Mouse (Mus musculus): ENCODE measurements around the gene Defb23. TPM values are rescaled to one million over a fixed set of nuclear protein-coding genes. Genes with fewer than 3 reads are reported as not detected.

Defb23 gene
- total and polyA plus RNA-seq, 3 experiments, result not detected

DNA sequence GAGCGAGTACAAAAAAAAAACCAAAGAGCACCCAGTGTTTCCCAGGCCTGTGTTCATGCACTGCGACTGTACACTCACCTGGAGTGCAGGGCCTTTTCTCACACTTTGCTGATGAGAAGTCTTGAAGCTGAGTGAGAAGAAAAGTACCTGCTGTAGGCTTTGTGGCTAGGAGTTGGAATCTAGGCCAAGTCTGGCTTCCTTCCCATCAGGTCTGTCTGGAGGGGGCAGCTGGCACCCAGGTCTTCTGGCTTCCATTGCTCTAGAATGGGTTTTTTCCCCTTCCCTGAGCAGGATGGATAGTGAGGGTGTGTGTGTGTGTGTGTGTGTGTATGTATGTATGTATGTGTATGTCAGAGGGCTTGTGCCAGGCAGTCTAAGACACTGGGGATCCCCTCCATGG, 24.6 kb downstream of the Defb23 start:
- no peak overlapping the region for H3K4me3 ChIP-seq (ENCODE audit: control insufficient read depth in 1 of 2, insufficient read depth in 1 of 2, low read depth in 2 of 2, low read length in 2 of 2)
- DNase-seq (ENCODE audit: low read depth, low spot score), result no peak
- H3K79me2 ChIP-seq (ENCODE audit: control insufficient read depth, insufficient read depth, low read length, poor library complexity), result no peaks in the 10 kb centered on the region
- H3K36me3 ChIP-seq (ENCODE audit: control insufficient read depth in 1 of 2, insufficient read depth in 2 of 2, low read length in 2 of 2), result peaks cover 0 to 2% of the 10 kb centered on the region in 2 experiments; a peak in 2 of 4 replicates
- no peak overlapping the region for H3K27ac ChIP-seq (ENCODE audit: control insufficient read depth, low read depth, low read length)
- peaks cover 6 to 12% of the 10 kb centered on the region in 2 experiments; a peak in 2 of 4 replicates for H3K4me1 ChIP-seq (ENCODE audit: control insufficient read depth in 1 of 2, insufficient read depth in 2 of 2, low read length in 2 of 2)
- H3K27me3 ChIP-seq (ENCODE audit: control insufficient read depth in 1 of 2, insufficient read depth in 2 of 2, low read length in 2 of 2), result no peaks in the 10 kb centered on the region; a peak in 1 of 4 replicates
- H3K9me3 ChIP-seq (replicated peaks; ENCODE audit: insufficient read depth, low read length), result no peaks in the 10 kb centered on the region
- TF ChIP-seq ELF1 (IDR thresholded peaks at IDR 0.05; ENCODE audit: low read depth, low read length) (no peak), MYC (IDR thresholded peaks at IDR 0.05; ENCODE audit: low read depth, low read length) (no peak), POLR2A (IDR thresholded peaks at IDR 0.05; ENCODE audit: control insufficient read depth in 1 of 2, insufficient read depth in 1 of 2, low read depth in 1 of 2, low read length in 2 of 2, poor library complexity in 1 of 2) (no peak), ZKSCAN1 (IDR thresholded peaks at IDR 0.05; ENCODE audit: low read depth, low read length) (no peak), ZNF384 (IDR thresholded peaks at IDR 0.05; ENCODE audit: low read depth, low read length) (no peak), UBTF (IDR thresholded peaks at IDR 0.05; ENCODE audit: borderline replicate concordance, insufficient read depth, low read depth, low read length) (no peak)
- no peak overlapping the region for H3K9ac ChIP-seq (ENCODE audit: control insufficient read depth, low read depth, low read length, poor library complexity, severe bottlenecking)

GRCm38 (mm10) chr2:152438963-152439362, 25.5 kb downstream of the Defb23 start:
- H3K27me3 ChIP-seq (ENCODE audit: control insufficient read depth in 1 of 2, insufficient read depth in 2 of 2, low read length in 2 of 2), result no peaks in the 10 kb centered on the region; a peak in 1 of 4 replicates
- H3K4me1 ChIP-seq (ENCODE audit: control insufficient read depth in 1 of 2, insufficient read depth in 2 of 2, low read length in 2 of 2), result peaks cover 6 to 12% of the 10 kb centered on the region in 2 experiments; a peak in 2 of 4 replicates
- H3K36me3 ChIP-seq (ENCODE audit: control insufficient read depth in 1 of 2, insufficient read depth in 2 of 2, low read length in 2 of 2), result peaks cover 0 to 2% of the 10 kb centered on the region in 2 experiments; a peak in 2 of 4 replicates
- DNase-seq (ENCODE audit: low read depth, low spot score), result peak; percentile 41
- H3K9me3 ChIP-seq (replicated peaks; ENCODE audit: insufficient read depth, low read length), result no peaks in the 10 kb centered on the region
- TF ChIP-seq TAL1 (IDR thresholded peaks at IDR 0.05; ENCODE audit: low read length) (no peak), ZNF384 (IDR thresholded peaks at IDR 0.05; ENCODE audit: low read depth, low read length) (no peak), RCOR1 (IDR thresholded peaks at IDR 0.05; ENCODE audit: low read depth, low read length) (no peak), CTCF (IDR thresholded peaks at IDR 0.05 in 2 of 3, conservative IDR thresholded peaks at IDR 0.05 in 1 of 3; ENCODE audit: control insufficient read depth in 1 of 3, insufficient read depth in 1 of 3, low read depth in 2 of 3, low read length in 3 of 3, poor library complexity in 1 of 3, severe bottlenecking in 1 of 3) (peak; percentile 3 to 44 (median 35); a peak in 3 of 6 replicates), MXI1 (IDR thresholded peaks at IDR 0.05; ENCODE audit: low read depth, low read length) (no peak), MEF2A (IDR thresholded peaks at IDR 0.05; ENCODE audit: extremely low read depth, insufficient replicate concordance, low read depth, low read length, poor library complexity, severe bottlenecking) (no peak), SMC3 (IDR thresholded peaks at IDR 0.05; ENCODE audit: low read depth, low read length) (peak; percentile 38), MAZ (IDR thresholded peaks at IDR 0.05; ENCODE audit: low read depth, low read length) (no peak)
- H3K4me3 ChIP-seq (ENCODE audit: control insufficient read depth in 1 of 2, insufficient read depth in 1 of 2, low read depth in 2 of 2, low read length in 2 of 2), result no peak overlapping the region
- no peaks in the 10 kb centered on the region for H3K79me2 ChIP-seq (ENCODE audit: control insufficient read depth, insufficient read depth, low read length, poor library complexity)
- H3K9ac ChIP-seq (ENCODE audit: control insufficient read depth, low read depth, low read length, poor library complexity, severe bottlenecking), result no peak overlapping the region
- H3K27ac ChIP-seq (ENCODE audit: control insufficient read depth, low read depth, low read length), result no peak overlapping the region
